Mouse (Mus musculus): Measurements from ENCODE around the gene 2310011J03Rik. TPM values are rescaled to one million over a fixed set of nuclear protein-coding genes. Genes with fewer than 3 reads are reported as not detected.

2310011J03Rik gene
- total RNA-seq, 2 experiments from 2014 or later, result 17.8 to 27.4 TPM

- ATAC-seq (ENCODE audit: poor library complexity, severe bottlenecking), result no peak
These were observed 805 bp upstream of the 2310011J03Rik start for GRCm38 (mm10) chr10:80321014-80321669.

GRCm38 (mm10) chr10:80317011-80317410 lies 3.3 kb downstream of the 2310011J03Rik start:
- peak; percentile 23; the same call in 1 of the 2 replicates for ATAC-seq (ENCODE audit: poor library complexity, severe bottlenecking)

GRCm38 (mm10) chr10:80316359-80316781 lies 4.0 kb downstream of the 2310011J03Rik start:
- ATAC-seq (ENCODE audit: poor library complexity, severe bottlenecking), result no peak

- ATAC-seq (ENCODE audit: poor library complexity, severe bottlenecking), result no peak
These were observed 5.0 kb downstream of the 2310011J03Rik start for GRCm38 (mm10) chr10:80315315-80315714.

GRCm38 (mm10) chr10:80314494-80315001 lies 5.8 kb downstream of the 2310011J03Rik start:
- no peak for ATAC-seq (ENCODE audit: poor library complexity, severe bottlenecking)

GRCm38 (mm10) chr10:80313627-80314201 lies 6.6 kb downstream of the 2310011J03Rik start:
- ATAC-seq (ENCODE audit: poor library complexity, severe bottlenecking), result peak; percentile 59

- no peak for ATAC-seq (ENCODE audit: poor library complexity, severe bottlenecking)
These were observed 7.5 kb downstream of the 2310011J03Rik start for GRCm38 (mm10) chr10:80312586-80313504.

- ATAC-seq (ENCODE audit: poor library complexity, severe bottlenecking), result no peak
These were observed 8.8 kb downstream of the 2310011J03Rik start for GRCm38 (mm10) chr10:80311560-80311959.

- peak; percentile 92 for ATAC-seq (ENCODE audit: poor library complexity, severe bottlenecking)
These were observed 15.5 kb downstream of the 2310011J03Rik start for GRCm38 (mm10) chr10:80304862-80305261.

- peak; percentile 18; the same call in 1 of the 2 replicates for ATAC-seq (ENCODE audit: poor library complexity, severe bottlenecking)
These were observed 15.9 kb downstream of the 2310011J03Rik start for GRCm38 (mm10) chr10:80304458-80304857.

GRCm38 (mm10) chr10:80302471-80302881 lies 17.9 kb downstream of the 2310011J03Rik start:
- ATAC-seq (ENCODE audit: poor library complexity, severe bottlenecking), result no peak

- no peak for ATAC-seq (ENCODE audit: poor library complexity, severe bottlenecking)
These were observed 18.3 kb downstream of the 2310011J03Rik start for GRCm38 (mm10) chr10:80302082-80302355.

- no peak for ATAC-seq (ENCODE audit: poor library complexity, severe bottlenecking)
These were observed 18.9 kb downstream of the 2310011J03Rik start for GRCm38 (mm10) chr10:80301256-80302081.

GRCm38 (mm10) chr10:80300672-80301181 lies 19.6 kb downstream of the 2310011J03Rik start:
- no peak for ATAC-seq (ENCODE audit: poor library complexity, severe bottlenecking)

- ATAC-seq (ENCODE audit: poor library complexity, severe bottlenecking), result no peak
These were observed 20.5 kb downstream of the 2310011J03Rik start for GRCm38 (mm10) chr10:80299824-80300223.

GRCm38 (mm10) chr10:80299301-80299700 lies 21.0 kb downstream of the 2310011J03Rik start:
- ATAC-seq (ENCODE audit: poor library complexity, severe bottlenecking), result no peak

- ATAC-seq (ENCODE audit: poor library complexity, severe bottlenecking), result no peak
These were observed 21.6 kb downstream of the 2310011J03Rik start for GRCm38 (mm10) chr10:80298571-80299281.

GRCm38 (mm10) chr10:80297526-80298133 lies 22.7 kb downstream of the 2310011J03Rik start:
- no peak for ATAC-seq (ENCODE audit: poor library complexity, severe bottlenecking)

- no peak for ATAC-seq (ENCODE audit: poor library complexity, severe bottlenecking)
These were observed 23.5 kb downstream of the 2310011J03Rik start for GRCm38 (mm10) chr10:80296824-80297223.
